ENCODE assay signal across 18 mouse cellular contexts in genomic region chr10:37667031-37667745, GRCm38 (mm10).
DNase-seq lines count a peak whose midpoint lies in the region; ATAC-seq and TF ChIP-seq lines count a peak whose summit lies in the region.
"Had no signal": no experiment of that assay in that cellular context is flagged by ENCODE, and none has a peak within 500 bp of the region (broad histone marks: within the 10 kb centered on the region; RNA-seq: fewer than 3 reads in every experiment).

No protein-coding gene starts in this region.

- no peak overlapping the region for H3K4me2 ChIP-seq in forebrain, embryonic 14.5 days (ENCODE audit: low read length)
- H3K4me2 ChIP-seq in midbrain, embryonic 13.5 days (replicated peaks) = no peak overlapping the region

- H3K27ac ChIP-seq in forebrain, embryonic 14.5 days (ENCODE audit: low read depth, low read length) = no peak overlapping the region
- peak overlapping the region; percentile 45; the same call in 1 of the 2 replicates for H3K27ac ChIP-seq in midbrain, embryonic 13.5 days
- H3K27ac ChIP-seq: heart, adult 2 months had no signal

- no peak overlapping the region for H3K9ac ChIP-seq in forebrain, embryonic 14.5 days (ENCODE audit: low read length)
- no peak overlapping the region for H3K9ac ChIP-seq in midbrain, embryonic 13.5 days (replicated peaks)
- H3K9ac ChIP-seq: liver, postnatal 0 days had no signal

- peaks cover 9% of the 10 kb centered on the region for H3K4me1 ChIP-seq in forebrain, embryonic 14.5 days (ENCODE audit: control insufficient read depth, insufficient read depth, low read length)
- peaks cover 20% of the 10 kb centered on the region for H3K4me1 ChIP-seq in midbrain, embryonic 13.5 days (replicated peaks)

- TF ChIP-seq POLR2A in brain, embryonic 14.5 days (IDR thresholded peaks at IDR 0.05; ENCODE audit: borderline replicate concordance, extremely low read depth, insufficient read depth, insufficient read length, poor library complexity, severe bottlenecking) = no peak

- no peak for TF ChIP-seq CTCF in brain, embryonic 14.5 days (IDR thresholded peaks at IDR 0.05; ENCODE audit: borderline replicate concordance, extremely low read depth, insufficient read depth, insufficient read length)

- no peak overlapping the region for H3K4me3 ChIP-seq in forebrain, embryonic 14.5 days (ENCODE audit: low read depth, low read length)
- no peak overlapping the region for H3K4me3 ChIP-seq in midbrain, embryonic 13.5 days (replicated peaks)
- H3K4me3 ChIP-seq: heart, adult 2 months; myocyte had no signal

- no peaks in the 10 kb centered on the region for H3K27me3 ChIP-seq in forebrain, embryonic 14.5 days (replicated peaks; ENCODE audit: control insufficient read depth, insufficient read depth, low read length)
- H3K27me3 ChIP-seq in midbrain, embryonic 13.5 days = no peaks in the 10 kb centered on the region

- H3K9me3 ChIP-seq in forebrain, embryonic 14.5 days (replicated peaks; ENCODE audit: control insufficient read depth, low read length) = no peaks in the 10 kb centered on the region
- no peaks in the 10 kb centered on the region for H3K9me3 ChIP-seq in midbrain, embryonic 13.5 days

- no peaks in the 10 kb centered on the region for H3K36me3 ChIP-seq in forebrain, embryonic 14.5 days (ENCODE audit: control insufficient read depth, insufficient read depth, low read length)
- no peaks in the 10 kb centered on the region for H3K36me3 ChIP-seq in midbrain, embryonic 13.5 days

- peak; percentile 66 for ATAC-seq in forebrain, embryonic 14.5 days
- ATAC-seq in midbrain, embryonic 13.5 days = peak; percentile 88
- ATAC-seq: liver, postnatal 0 days had no signal

- DNase-seq in ES-CJ7 (ENCODE audit: low read depth, low spot score) = peak; percentile 19
- DNase-seq in brain, embryonic 14.5 days (ENCODE audit: low read depth) = peak; percentile 77
- DNase-seq in forebrain, embryonic 14.5 days (ENCODE audit: low spot score) = peak; percentile 53
- no peak for DNase-seq in adrenal gland, postnatal 36 days
- DNase-seq in adrenal gland, postnatal 4 days (ENCODE audit: low spot score in 2 of 2) = no peak
- DNase-seq in heart, postnatal 4 days = no peak
- no peak for DNase-seq in testis, postnatal 10 days (ENCODE audit: low spot score)
- DNase-seq: adrenal gland, adult 2 months; cerebellum, postnatal 25 days; heart, adult 2 months; heart, postnatal 14 days; kidney, adult 11 months; liver, postnatal 0 days; lung, postnatal 36 days; spleen, adult 18-20 months; thymus, postnatal 36 days had no signal

- 10% methylated on average over 7 of the region's 7 CpGs for WGBS in forebrain, embryonic 14.5 days
- WGBS in midbrain, embryonic 13.5 days = 14% methylated on average over 7 of the region's 7 CpGs

Comparison
In these comparisons a context has a peak if more than half of its experiments do, and no peak if none do; other contexts are left out.
1. DNase-seq: peak in ES-CJ7 (single experiment), brain, embryonic 14.5 days (single experiment) and forebrain, embryonic 14.5 days (single experiment); none in adrenal gland, postnatal 36 days (0 of 2), adrenal gland, postnatal 4 days (0 of 2), heart, postnatal 4 days (single experiment) and testis, postnatal 10 days (single experiment).